Mouse (Mus musculus) brain, embryonic 14.5 days (tissue): ENCODE measurements around the gene Eif4enif1. TPM values are rescaled to one million over a fixed set of nuclear protein-coding genes. Genes with fewer than 3 reads are reported as not detected.
"Not testable (repeated sequence)": the region's sequence is repeated elsewhere in the genome, so short reads cannot be mapped to it uniquely, and the experiment has no call there.

Experiments
- DNase-seq: peaks from one replicate; pipeline ENCODE4 v3.0.0-alpha.2; 2011; ENCODE audit warnings: low read depth
- CTCF ChIP-seq: fragments of 200-500 bp; IDR thresholded peaks from 2 replicates; pipeline ENCODE4 v1.5.1; 2012; ENCODE audit warnings: inconsistent platforms, mild to moderate bottlenecking, moderate library complexity, borderline replicate concordance; ENCODE audit not compliant: insufficient read depth, insufficient read length; ENCODE audit errors: extremely low read depth
- POLR2A ChIP-seq: fragments of 200-500 bp; IDR thresholded peaks from 2 replicates; pipeline ENCODE4 v1.6.1; 2012; ENCODE audit warnings: mild to moderate bottlenecking, inconsistent platforms, borderline replicate concordance; ENCODE audit not compliant: poor library complexity, insufficient read depth, insufficient read length, severe bottlenecking; ENCODE audit errors: extremely low read depth
- polyA plus RNA-seq: library from polyadenylated mRNA; depleted of rRNA; stranded (reverse); fragments of >200 nt; gene quantifications from 2 replicates; pipeline ENCODE4 v1.2.3, GENCODE M21; 2012

Gene Eif4enif1
- polyA plus RNA-seq, 1 experiment, result 84.5 TPM

- not testable (repeated sequence) for DNase-seq
These were observed 21.6 kb upstream of the Eif4enif1 start for GRCm38 (mm10) chr11:3180510-3181160.

DNA sequence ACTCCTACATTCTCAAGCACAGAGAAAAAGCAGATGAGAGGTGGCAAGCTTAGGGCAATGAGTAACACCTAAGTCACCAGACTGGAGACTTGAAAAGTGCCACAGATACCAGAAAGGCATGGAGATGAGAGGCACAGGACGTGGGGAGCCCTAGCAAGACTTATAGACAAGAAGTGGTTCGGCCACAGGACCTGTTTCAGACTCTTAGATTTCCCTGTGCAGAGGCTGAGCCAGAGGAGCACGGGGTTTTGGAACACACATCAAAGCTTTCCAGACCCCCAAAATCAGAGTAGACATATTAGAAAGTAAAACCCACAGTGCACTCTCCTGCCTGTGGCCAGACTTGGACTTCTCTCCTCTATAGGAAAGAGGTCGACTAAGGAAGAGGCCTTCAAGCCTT is 20.9 kb upstream of the Eif4enif1 start:
- not testable (repeated sequence) for DNase-seq

GRCm38 (mm10) chr11:3181971-3182370 is 20.2 kb upstream of the Eif4enif1 start:
- DNase-seq, result not testable (repeated sequence)

- not testable (repeated sequence) for DNase-seq
These were observed 19.5 kb upstream of the Eif4enif1 start for GRCm38 (mm10) chr11:3182707-3183106.

DNA sequence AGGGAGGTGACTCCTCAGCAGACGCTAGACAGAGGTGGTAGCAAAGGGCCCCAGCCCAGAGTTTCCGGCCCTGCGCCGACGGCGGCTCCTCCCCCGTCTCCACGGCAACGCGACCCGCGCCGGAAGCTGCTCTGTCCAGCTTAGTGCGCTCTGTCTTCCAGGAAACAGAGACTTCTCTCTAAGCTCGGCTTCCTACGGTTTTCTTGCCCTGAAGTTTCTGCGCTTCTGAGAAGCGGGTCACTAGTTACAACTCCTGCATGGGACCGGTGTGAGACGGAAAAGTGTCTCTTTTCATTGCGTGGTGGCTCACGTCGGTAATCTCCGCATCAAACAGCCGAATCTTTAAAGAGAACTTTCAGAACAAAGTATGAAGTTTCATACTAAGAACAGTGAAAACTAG is 8.8 kb upstream of the Eif4enif1 start, which contains the start of gene Sfi1:
Sfi1 (minus strand) TSS at position 101 of the 400 bp plus-strand sequence.
- TF ChIP-seq POLR2A (no peak), CTCF (no peak)

DNA sequence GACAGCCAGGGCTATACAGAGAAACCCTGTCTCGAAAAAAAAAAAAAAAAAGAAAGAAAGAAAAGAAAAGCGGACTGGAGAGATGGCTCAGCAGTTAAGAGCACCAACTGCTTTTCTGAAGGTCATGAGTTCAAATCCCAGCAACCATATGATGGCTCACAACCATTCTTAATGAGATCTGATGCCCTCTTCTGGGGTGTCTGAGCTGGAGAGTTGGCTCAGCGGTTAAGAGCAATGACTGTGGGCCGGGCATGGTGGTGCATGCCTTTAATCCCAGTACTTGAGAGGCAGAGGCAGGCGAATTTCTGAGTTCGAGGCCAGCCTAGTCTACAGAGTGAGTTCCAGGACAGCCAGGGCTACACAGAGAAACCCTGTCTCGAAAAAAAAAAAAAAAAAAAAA is 1.6 kb upstream of the Eif4enif1 start:
- not testable (repeated sequence) for DNase-seq

More for the DNA sequence above, 8.8 kb upstream of the Eif4enif1 start, which contains the start of gene Sfi1:
- DNase-seq, result no peak

DNA sequence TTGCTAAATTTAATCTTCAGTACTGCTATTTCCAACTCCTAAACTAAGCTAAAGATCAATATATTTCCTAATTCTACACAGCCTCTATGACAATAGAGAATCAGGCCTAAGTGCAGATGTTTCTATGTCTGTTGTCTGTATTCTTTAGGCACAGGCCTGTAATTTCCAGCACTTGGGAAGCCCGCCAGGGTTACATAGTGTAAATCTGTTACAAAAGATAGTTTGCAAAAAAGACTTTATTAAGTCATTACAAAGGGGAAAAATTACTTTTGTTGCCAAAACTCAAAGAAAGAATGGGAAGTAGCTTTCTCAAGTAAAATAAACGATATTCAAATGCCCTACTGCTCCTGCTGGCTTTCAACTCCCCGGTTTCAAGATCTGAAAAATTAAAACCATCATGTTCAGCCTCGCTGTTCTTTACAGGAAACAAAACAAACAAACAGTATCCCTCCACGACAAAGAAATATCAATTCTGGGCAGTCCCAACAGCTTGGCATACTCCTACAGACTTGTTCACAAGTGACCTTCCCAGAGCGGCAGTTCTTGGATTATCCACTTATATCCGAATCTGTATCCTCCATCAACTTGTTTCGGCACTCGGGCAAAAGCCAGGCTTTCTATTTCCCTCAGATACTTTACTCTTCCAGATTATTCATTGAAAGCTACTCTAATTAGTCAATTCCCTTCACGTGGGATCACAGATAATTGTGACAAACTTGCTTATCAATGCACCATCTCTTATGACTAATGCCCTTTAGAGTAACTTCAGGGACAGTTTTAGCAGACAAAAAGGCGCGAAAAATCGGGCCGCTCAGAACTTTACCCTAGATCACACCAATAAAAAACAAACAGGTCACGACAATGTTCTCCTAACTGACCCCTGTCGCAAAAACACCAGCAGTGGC is 614 bp upstream of the Eif4enif1 start:
- DNase-seq, result peak; percentile 8
- TF ChIP-seq POLR2A, result no peak

DNA sequence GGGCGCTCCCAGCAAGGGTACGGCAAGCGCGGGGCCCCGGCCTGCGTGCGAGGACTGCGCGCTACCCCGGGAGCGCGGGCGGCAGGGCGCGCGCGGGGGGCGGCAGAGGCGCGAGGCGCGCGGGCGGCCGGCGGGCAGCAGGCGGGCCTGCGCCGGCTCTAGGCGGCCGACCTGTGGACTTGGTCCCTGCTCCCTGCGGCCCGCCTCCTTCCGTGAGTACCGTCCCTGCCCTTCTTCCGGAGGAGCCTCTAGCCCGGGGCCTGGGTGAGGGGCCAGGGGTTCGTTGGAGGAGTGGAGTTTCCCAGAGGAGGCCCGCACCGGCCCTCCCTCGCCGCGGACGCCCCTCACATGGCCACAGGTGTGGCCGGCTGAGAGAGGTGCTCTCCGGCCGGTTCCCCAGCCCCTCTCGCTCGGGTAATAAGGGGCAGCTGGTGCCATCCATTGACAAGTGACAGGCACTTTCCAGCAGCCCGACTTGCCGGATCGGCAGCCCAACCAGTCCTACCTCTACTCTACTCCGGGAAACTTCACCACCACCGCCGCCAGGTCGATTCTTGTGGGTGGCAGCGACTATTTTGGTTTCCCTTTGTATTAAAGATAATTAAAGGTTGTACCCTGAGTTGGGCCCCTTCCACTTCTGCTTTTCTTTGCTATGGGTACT is 719 bp downstream of the Eif4enif1 start:
- DNase-seq, result no peak
- no peak for TF ChIP-seq CTCF
- no peak for TF ChIP-seq POLR2A

DNA sequence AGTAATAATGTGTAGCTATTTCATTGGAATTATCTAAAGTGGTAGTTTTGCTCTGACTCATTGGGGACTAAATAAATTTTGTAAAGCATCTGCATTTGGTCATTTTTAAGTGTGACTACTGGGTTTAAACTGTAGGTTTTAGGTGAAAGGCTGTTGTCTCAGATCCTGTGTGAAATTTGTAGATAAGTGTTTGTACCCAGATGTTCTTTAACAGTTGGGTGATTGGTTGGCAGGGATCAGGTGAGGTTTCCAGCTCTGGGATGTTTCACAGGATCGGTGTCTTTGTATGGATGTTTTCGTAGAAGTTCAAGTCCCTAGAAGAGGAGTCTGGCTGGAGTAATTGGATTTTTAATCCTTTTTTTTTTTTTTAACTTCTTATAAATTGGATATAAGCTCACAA is 1.6 kb downstream of the Eif4enif1 start:
- TF ChIP-seq CTCF, result no peak
- TF ChIP-seq POLR2A, result no peak
- no peak for DNase-seq

- no peak for DNase-seq
These were observed 3.0 kb downstream of the Eif4enif1 start for GRCm38 (mm10) chr11:3205207-3205606.

DNA sequence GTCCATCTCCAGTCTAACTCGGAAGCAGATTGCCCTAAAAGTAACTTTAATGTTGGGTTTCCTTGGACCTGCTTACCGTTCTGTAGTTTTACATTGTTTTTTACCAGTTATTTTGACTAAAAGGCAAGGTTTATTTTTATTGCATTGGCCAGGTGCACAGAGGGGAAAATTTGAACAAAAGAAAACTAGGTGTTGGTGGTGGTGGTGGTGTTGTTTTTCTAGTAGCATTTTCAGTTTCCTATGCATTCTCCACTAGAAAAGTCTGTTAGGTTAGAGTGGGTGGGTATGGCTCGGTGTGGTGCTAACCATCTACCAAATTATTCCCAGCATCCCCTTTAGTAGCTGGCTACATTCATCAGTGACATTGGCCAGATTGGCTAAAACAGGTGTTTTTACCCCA is 4.6 kb downstream of the Eif4enif1 start:
- no peak for DNase-seq
- TF ChIP-seq POLR2A (no peak), CTCF (no peak)

More at GRCm38 (mm10) chr11:3205207-3205606, 3.0 kb downstream of the Eif4enif1 start:
- TF ChIP-seq CTCF, result no peak
- TF ChIP-seq POLR2A, result no peak

DNA sequence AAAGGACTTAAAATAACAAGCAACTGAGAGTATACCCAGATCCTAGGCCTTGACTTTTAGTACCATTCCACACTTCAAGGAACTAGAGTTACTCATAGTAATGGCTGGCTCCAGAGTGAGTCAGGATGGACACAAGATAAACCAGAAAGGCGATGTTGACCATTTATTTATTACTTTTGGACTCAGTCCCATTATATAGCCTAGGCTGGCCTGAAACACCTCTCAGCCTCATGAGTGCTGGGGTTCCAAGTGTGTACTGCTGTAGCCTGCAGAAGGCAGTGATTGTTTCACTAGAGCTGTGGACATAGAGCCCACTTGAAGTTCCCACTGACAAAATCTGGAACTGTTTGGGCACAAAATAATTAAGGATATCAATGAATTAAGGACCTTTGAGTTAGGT is 10.3 kb downstream of the Eif4enif1 start:
- DNase-seq, result no peak
- TF ChIP-seq POLR2A (no peak), CTCF (no peak)

DNA sequence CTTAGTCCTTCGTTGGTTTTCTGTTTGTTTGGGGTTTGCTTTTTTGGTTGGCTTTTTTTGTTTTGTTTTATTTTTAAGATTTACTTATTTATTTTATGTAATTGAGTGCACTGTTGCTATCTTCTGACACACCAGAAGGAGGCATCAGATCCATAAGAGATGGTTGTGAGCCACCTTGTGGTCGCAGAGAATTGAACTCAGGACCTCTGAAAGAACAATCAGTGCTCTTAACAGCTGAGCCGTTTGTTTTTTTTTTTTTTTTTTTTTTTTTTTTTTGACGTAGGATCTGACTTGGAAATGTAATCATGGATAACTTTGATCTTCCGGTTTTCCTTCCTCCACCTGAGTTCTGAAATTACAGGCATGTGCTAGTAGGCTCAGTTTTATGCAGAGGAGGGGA is 20.9 kb downstream of the Eif4enif1 start:
- TF ChIP-seq CTCF, result no peak
- TF ChIP-seq POLR2A, result no peak

More for the DNA sequence above, 20.9 kb downstream of the Eif4enif1 start:
- no peak for DNase-seq
